Mouse (Mus musculus): ENCODE results near the gene Tepp. TPM values are rescaled to one million over a fixed set of nuclear protein-coding genes. Genes with fewer than 3 reads are reported as not detected.

Tepp gene
- 1 to 10 TPM; 1.7 to 2.3 TPM for total RNA-seq (2021)

GRCm38 (mm10) chr8:95310342-95310970 is at the start of gene Tepp:
Tepp (plus strand) TSS chr8:95310566.
- no peak for DNase-seq (ENCODE audit: extremely low spot score in 1 of 2, low spot score in 2 of 2)
- intact Hi-C loops (cut with DNase I), result loop anchor here (10.0 kb wide), 1 partner anchor 206 kb away; no protein-coding TSS in a partner anchor

- no peak for DNase-seq (ENCODE audit: extremely low spot score in 1 of 2, low spot score in 2 of 2)
- intact Hi-C loops (cut with DNase I), result loop anchor here (5.0 kb wide), 1 partner anchor 35 kb away; no protein-coding TSS in a partner anchor
These were observed 48.2 kb upstream of the Tepp start for GRCm38 (mm10) chr8:95262181-95262580.

- DNase-seq (ENCODE audit: extremely low spot score in 1 of 2, low spot score in 2 of 2), result no peak
- intact Hi-C loops (cut with DNase I), result no loop called here
These were observed 39.9 kb upstream of the Tepp start for GRCm38 (mm10) chr8:95270501-95270900.

- no peak for DNase-seq (ENCODE audit: extremely low spot score in 1 of 2, low spot score in 2 of 2)
- intact Hi-C loops (cut with DNase I), result no loop called here
These were observed 38.5 kb upstream of the Tepp start for GRCm38 (mm10) chr8:95271841-95272240.

GRCm38 (mm10) chr8:95272871-95273270 is 37.5 kb upstream of the Tepp start:
- intact Hi-C loops (cut with DNase I), result no loop called here
- DNase-seq (ENCODE audit: extremely low spot score in 1 of 2, low spot score in 2 of 2), result peak in 1 of 2 experiments; percentile 71

- DNase-seq (ENCODE audit: extremely low spot score in 1 of 2, low spot score in 2 of 2), result peak in 1 of 2 experiments; percentile 9
- intact Hi-C loops (cut with DNase I), result no loop called here
These were observed 28.9 kb upstream of the Tepp start for GRCm38 (mm10) chr8:95281493-95281892.

- DNase-seq (ENCODE audit: extremely low spot score in 1 of 2, low spot score in 2 of 2), result no peak
- intact Hi-C loops (cut with DNase I), result no loop called here
These were observed 21.2 kb upstream of the Tepp start for GRCm38 (mm10) chr8:95289066-95289650.

GRCm38 (mm10) chr8:95293172-95293571 is 17.2 kb upstream of the Tepp start:
- intact Hi-C loops (cut with DNase I), result no loop called here

GRCm38 (mm10) chr8:95293891-95294290 is 16.5 kb upstream of the Tepp start:
- peak in 1 of 2 experiments; percentile 67 for DNase-seq (ENCODE audit: extremely low spot score in 1 of 2, low spot score in 2 of 2)
- intact Hi-C loops (cut with DNase I), result no loop called here

More at GRCm38 (mm10) chr8:95293172-95293571, 17.2 kb upstream of the Tepp start:
- peak in 1 of 2 experiments; percentile 90 for DNase-seq (ENCODE audit: extremely low spot score in 1 of 2, low spot score in 2 of 2)

- intact Hi-C loops (cut with DNase I), result no loop called here
- DNase-seq (ENCODE audit: extremely low spot score in 1 of 2, low spot score in 2 of 2), result no peak
These were observed 8.0 kb upstream of the Tepp start for GRCm38 (mm10) chr8:95302410-95302809.

- DNase-seq (ENCODE audit: extremely low spot score in 1 of 2, low spot score in 2 of 2), result no peak
- intact Hi-C loops (cut with DNase I), result no loop called here
These were observed 4.8 kb upstream of the Tepp start for GRCm38 (mm10) chr8:95305526-95305925.

GRCm38 (mm10) chr8:95306431-95306830 is 3.9 kb upstream of the Tepp start, which contains the start of gene Cngb1:
Cngb1 (minus strand) TSS chr8:95306585.
- no peak for DNase-seq (ENCODE audit: extremely low spot score in 1 of 2, low spot score in 2 of 2)
- intact Hi-C loops (cut with DNase I), result no loop called here

- peak in 1 of 2 experiments; percentile 63 for DNase-seq (ENCODE audit: extremely low spot score in 1 of 2, low spot score in 2 of 2)
- intact Hi-C loops (cut with DNase I), result loop anchor here (10.0 kb wide), 1 partner anchor 208 kb away; no protein-coding TSS in a partner anchor
These were observed 2.5 kb downstream of the Tepp start for GRCm38 (mm10) chr8:95312836-95313235.

- intact Hi-C loops (cut with DNase I), result loop anchor here (10.0 kb wide), 1 partner anchor 209 kb away; no protein-coding TSS in a partner anchor
These were observed 3.5 kb downstream of the Tepp start for GRCm38 (mm10) chr8:95313857-95314256.

GRCm38 (mm10) chr8:95314707-95315106 is 4.3 kb downstream of the Tepp start:
- no peak for DNase-seq (ENCODE audit: extremely low spot score in 1 of 2, low spot score in 2 of 2)
- intact Hi-C loops (cut with DNase I), result loop anchor here (10.0 kb wide), 1 partner anchor 210 kb away; no protein-coding TSS in a partner anchor

More at GRCm38 (mm10) chr8:95313857-95314256, 3.5 kb downstream of the Tepp start:
- no peak for DNase-seq (ENCODE audit: extremely low spot score in 1 of 2, low spot score in 2 of 2)

- DNase-seq (ENCODE audit: extremely low spot score in 1 of 2, low spot score in 2 of 2), result no peak
- intact Hi-C loops (cut with DNase I), result loop anchor here (10.0 kb wide), 1 partner anchor 211 kb away; no protein-coding TSS in a partner anchor
These were observed 5.0 kb downstream of the Tepp start for GRCm38 (mm10) chr8:95315350-95315749.

- peak in 1 of 2 experiments; percentile 68 for DNase-seq (ENCODE audit: extremely low spot score in 1 of 2, low spot score in 2 of 2)
- intact Hi-C loops (cut with DNase I), result no loop called here
These were observed 10.1 kb downstream of the Tepp start for GRCm38 (mm10) chr8:95320224-95321139.

- intact Hi-C loops (cut with DNase I), result no loop called here
- no peak for DNase-seq (ENCODE audit: extremely low spot score in 1 of 2, low spot score in 2 of 2)
These were observed 12.8 kb downstream of the Tepp start for GRCm38 (mm10) chr8:95323201-95323600.

- DNase-seq (ENCODE audit: extremely low spot score in 1 of 2, low spot score in 2 of 2), result no peak
- intact Hi-C loops (cut with DNase I), result no loop called here
These were observed 14.3 kb downstream of the Tepp start for GRCm38 (mm10) chr8:95324646-95325045.
